Mouse (Mus musculus) myocyte (in vitro differentiated cells): Measurements from ENCODE around the gene Igsf3. TPM values are rescaled to one million over a fixed set of nuclear protein-coding genes. Genes with fewer than 3 reads are reported as not detected.

Experiments
- H3K27me3 ChIP-seq: one replicate; pipeline ENCODE4 v1.6.1; 2011; ENCODE audit not compliant: control insufficient read depth, insufficient read depth, insufficient read length
- H3K36me3 ChIP-seq: one replicate; pipeline ENCODE4 v1.6.1; 2011; ENCODE audit not compliant: control insufficient read depth, insufficient read depth
- H3K4me2 ChIP-seq: one replicate; pipeline ENCODE4 v1.6.1; 2011; ENCODE audit warnings: low read depth, control low read depth
- H3K4me3 ChIP-seq: one replicate; pipeline ENCODE4 v1.5.1; 2011; ENCODE audit warnings: mild to moderate bottlenecking, control low read depth, moderate library complexity
- H3K79me2 ChIP-seq: one replicate; pipeline ENCODE4 v1.6.1; 2011; ENCODE audit not compliant: control insufficient read depth, insufficient read depth
- H3ac ChIP-seq: one replicate; pipeline ENCODE4 v1.6.1; 2011; ENCODE audit not compliant: control insufficient read depth, insufficient read length
- CEBPB ChIP-seq: IDR thresholded peaks from 2 replicates; pipeline ENCODE4 v1.6.1; 2011; ENCODE audit warnings: mild to moderate bottlenecking, moderate library complexity; ENCODE audit not compliant: poor library complexity, insufficient read depth, severe bottlenecking
- E2F4 ChIP-seq: IDR thresholded peaks from one replicate; pipeline ENCODE4 v1.6.1; 2011; ENCODE audit warnings: mild to moderate bottlenecking, control low read depth, moderate library complexity; ENCODE audit not compliant: insufficient read depth
- MAX ChIP-seq: IDR thresholded peaks from one replicate; pipeline ENCODE4 v1.6.1; 2011; ENCODE audit warnings: low read depth, mild to moderate bottlenecking, control low read depth
- MYOD1 ChIP-seq, 3 experiments: IDR thresholded peaks; one replicate each; pipeline ENCODE4 v1.6.1; 2011; ENCODE audit warnings: control low read depth in 2 of 3, low read depth in 2 of 3, mild to moderate bottlenecking in 2 of 3, moderate library complexity in 1 of 3; ENCODE audit not compliant: insufficient read length in 2 of 3, control insufficient read depth in 1 of 3
- MYOG ChIP-seq, 3 experiments: IDR thresholded peaks; one replicate each; pipeline ENCODE4 v1.6.1; 2011; ENCODE audit warnings: control low read depth in 2 of 3, low read depth in 2 of 3, mild to moderate bottlenecking in 2 of 3; ENCODE audit not compliant: insufficient read length in 2 of 3, control insufficient read depth in 1 of 3, insufficient read depth in 1 of 3
- POLR2A ChIP-seq: IDR thresholded peaks from one replicate; pipeline ENCODE4 v1.6.1; 2011; ENCODE audit warnings: low read depth, mild to moderate bottlenecking, control low read depth, moderate library complexity; ENCODE audit not compliant: insufficient read length
- POLR2AphosphoS2 ChIP-seq: IDR thresholded peaks from one replicate; pipeline ENCODE4 v1.6.1; 2011; ENCODE audit warnings: low read depth, control low read depth; ENCODE audit not compliant: insufficient read length
- REST ChIP-seq: IDR thresholded peaks from one replicate; pipeline ENCODE4 v1.6.1; 2011; ENCODE audit warnings: mild to moderate bottlenecking, control low read depth, moderate library complexity; ENCODE audit not compliant: insufficient read depth, insufficient read length
- SRF ChIP-seq: IDR thresholded peaks from one replicate; pipeline ENCODE4 v1.6.1; 2011; ENCODE audit warnings: low read depth; ENCODE audit not compliant: control insufficient read depth, insufficient read length
- TCF12 ChIP-seq: IDR thresholded peaks from one replicate; pipeline ENCODE4 v1.6.1; 2011; ENCODE audit warnings: mild to moderate bottlenecking, control low read depth; ENCODE audit not compliant: poor library complexity, insufficient read depth, severe bottlenecking
- TCF3 ChIP-seq: IDR thresholded peaks from one replicate; pipeline ENCODE4 v1.6.1; 2011; ENCODE audit warnings: low read depth, control low read depth; ENCODE audit not compliant: insufficient read length
- USF1 ChIP-seq: IDR thresholded peaks from one replicate; pipeline ENCODE4 v1.6.1; 2011; ENCODE audit warnings: low read depth, mild to moderate bottlenecking, control low read depth, moderate library complexity
- polyA plus RNA-seq: library from polyadenylated mRNA; unstranded; fragments of >200 nt; fragmentation: generic; extraction: Trizol; gene quantifications from one replicate; pipeline ENCODE4 v1.2.1, GENCODE M21; 2012; ENCODE audit warnings: missing spikeins

Gene Igsf3
- polyA plus RNA-seq, 1 experiment = 8.9 TPM

DNA sequence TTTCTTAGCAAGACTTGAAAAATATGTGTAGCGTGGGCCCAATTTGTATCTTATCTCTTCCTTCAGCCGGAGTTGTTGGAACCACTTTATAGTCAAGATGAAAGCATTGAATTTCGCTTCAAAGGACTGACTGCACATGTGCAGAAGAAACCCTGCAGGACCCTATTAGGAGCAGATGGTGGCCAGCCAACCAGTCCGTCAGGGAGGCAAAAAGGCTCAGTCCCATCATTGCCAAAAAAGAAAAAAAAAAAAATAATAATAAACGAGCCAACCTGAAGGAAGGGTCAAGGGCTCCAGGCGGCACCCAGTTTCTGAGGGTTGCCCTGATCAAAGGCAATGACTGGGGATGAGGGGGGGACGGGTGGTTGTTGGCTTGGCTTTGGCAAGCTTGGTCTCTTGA lies 83.7 kb downstream of the Igsf3 start:
- no peak for TF ChIP-seq SRF
- TF ChIP-seq TCF3 = no peak
- no peak for TF ChIP-seq MAX
- no peak for TF ChIP-seq POLR2AphosphoS2
- TF ChIP-seq MYOG (IDR thresholded peaks at IDR 0.05; ENCODE audit: control insufficient read depth in 1 of 3, insufficient read depth in 1 of 3, insufficient read length in 2 of 3, low read depth in 2 of 3) = no peak
- TF ChIP-seq CEBPB = no peak
- TF ChIP-seq REST = no peak
- no peak for TF ChIP-seq TCF12
- Histone ChIP-seq H3ac (no peak overlapping the region), H3K79me2 (no peaks in the 10 kb centered on the region), H3K36me3 (no peaks in the 10 kb centered on the region), H3K4me2 (no peak overlapping the region), H3K4me3 (no peak overlapping the region), H3K27me3 (no peaks in the 10 kb centered on the region)

DNA sequence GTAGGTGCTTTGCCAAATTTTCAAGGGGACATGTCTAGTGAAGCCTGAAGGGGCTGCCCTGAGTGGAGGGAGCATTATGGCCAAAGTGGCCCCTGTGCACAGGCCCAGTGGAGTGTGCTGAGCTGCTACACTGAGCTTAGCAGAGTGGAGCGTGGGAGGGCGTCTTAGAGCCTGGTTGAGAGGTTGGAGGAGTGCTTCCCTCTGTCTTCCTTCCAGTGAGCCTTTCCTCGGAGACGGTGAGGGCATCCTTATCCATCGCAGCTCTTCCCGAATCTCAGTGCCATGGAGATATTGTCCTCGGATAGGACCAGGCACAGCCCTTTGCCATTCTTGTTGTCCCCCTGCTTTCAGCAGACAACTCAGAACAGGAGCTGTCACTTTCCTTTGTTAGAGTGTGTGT lies 84.2 kb downstream of the Igsf3 start:
- Histone ChIP-seq H3K27me3 (no peaks in the 10 kb centered on the region), H3K79me2 (no peaks in the 10 kb centered on the region), H3ac (no peak overlapping the region), H3K4me2 (no peak overlapping the region), H3K4me3 (no peak overlapping the region), H3K36me3 (no peaks in the 10 kb centered on the region)
- TF ChIP-seq MYOD1 (IDR thresholded peaks at IDR 0.05; ENCODE audit: control insufficient read depth in 1 of 3, insufficient read length in 2 of 3, low read depth in 2 of 3) (no peak), TCF3 (no peak), E2F4 (no peak), POLR2A (no peak), REST (no peak), SRF (no peak), USF1 (no peak), POLR2AphosphoS2 (no peak), MAX (no peak), MYOG (IDR thresholded peaks at IDR 0.05; ENCODE audit: control insufficient read depth in 1 of 3, insufficient read depth in 1 of 3, insufficient read length in 2 of 3, low read depth in 2 of 3) (no peak)

DNA sequence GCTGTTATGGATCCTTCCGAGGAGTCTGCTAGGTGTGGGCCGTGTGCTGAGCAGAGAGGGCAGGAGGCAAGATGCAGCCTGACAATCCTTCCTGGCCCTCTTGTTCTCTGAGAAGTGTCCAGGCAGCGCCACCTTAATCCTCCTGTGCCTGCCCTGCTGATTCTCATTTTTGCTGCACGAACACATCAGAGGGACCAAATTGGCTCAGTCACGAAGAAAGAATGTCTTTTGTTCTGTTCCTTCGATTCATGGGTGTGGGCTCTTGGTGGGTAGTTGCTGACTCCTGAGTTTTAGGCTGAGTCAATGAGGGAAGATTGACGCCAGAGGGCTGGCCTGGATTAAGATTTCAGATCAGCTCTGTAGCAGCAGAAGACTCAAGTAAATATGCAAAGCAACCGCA lies 84.9 kb downstream of the Igsf3 start:
- TF ChIP-seq POLR2AphosphoS2 = no peak
- no peak for TF ChIP-seq TCF12
- no peak for TF ChIP-seq TCF3
- no peak for TF ChIP-seq POLR2A
- TF ChIP-seq CEBPB = no peak
- TF ChIP-seq SRF = no peak
- no peak for TF ChIP-seq MYOD1 (IDR thresholded peaks at IDR 0.05; ENCODE audit: control insufficient read depth in 1 of 3, insufficient read length in 2 of 3, low read depth in 2 of 3)
- TF ChIP-seq REST = no peak
- no peak for TF ChIP-seq USF1
- no peak for TF ChIP-seq E2F4
- TF ChIP-seq MYOG (IDR thresholded peaks at IDR 0.05; ENCODE audit: control insufficient read depth in 1 of 3, insufficient read depth in 1 of 3, insufficient read length in 2 of 3, low read depth in 2 of 3) = no peak
- no peak for TF ChIP-seq MAX
- no peaks in the 10 kb centered on the region for H3K36me3 ChIP-seq
- H3ac ChIP-seq = no peak overlapping the region
- no peak overlapping the region for H3K4me3 ChIP-seq
- H3K4me2 ChIP-seq = no peak overlapping the region
- H3K27me3 ChIP-seq = no peaks in the 10 kb centered on the region
- no peaks in the 10 kb centered on the region for H3K79me2 ChIP-seq

GRCm38 (mm10) chr3:101462294-101462693 lies 85.4 kb downstream of the Igsf3 start:
- no peak overlapping the region for H3K4me3 ChIP-seq
- no peak overlapping the region for H3K4me2 ChIP-seq
- no peaks in the 10 kb centered on the region for H3K36me3 ChIP-seq
- H3K27me3 ChIP-seq = no peaks in the 10 kb centered on the region
- TF ChIP-seq MYOD1 (IDR thresholded peaks at IDR 0.05; ENCODE audit: control insufficient read depth in 1 of 3, insufficient read length in 2 of 3, low read depth in 2 of 3) (no peak), MYOG (IDR thresholded peaks at IDR 0.05; ENCODE audit: control insufficient read depth in 1 of 3, insufficient read depth in 1 of 3, insufficient read length in 2 of 3, low read depth in 2 of 3) (no peak), MAX (no peak), POLR2AphosphoS2 (no peak), SRF (no peak), USF1 (no peak), TCF12 (no peak), CEBPB (no peak), TCF3 (no peak), REST (no peak), E2F4 (no peak), POLR2A (no peak)
- H3K79me2 ChIP-seq = no peaks in the 10 kb centered on the region
- no peak overlapping the region for H3ac ChIP-seq

DNA sequence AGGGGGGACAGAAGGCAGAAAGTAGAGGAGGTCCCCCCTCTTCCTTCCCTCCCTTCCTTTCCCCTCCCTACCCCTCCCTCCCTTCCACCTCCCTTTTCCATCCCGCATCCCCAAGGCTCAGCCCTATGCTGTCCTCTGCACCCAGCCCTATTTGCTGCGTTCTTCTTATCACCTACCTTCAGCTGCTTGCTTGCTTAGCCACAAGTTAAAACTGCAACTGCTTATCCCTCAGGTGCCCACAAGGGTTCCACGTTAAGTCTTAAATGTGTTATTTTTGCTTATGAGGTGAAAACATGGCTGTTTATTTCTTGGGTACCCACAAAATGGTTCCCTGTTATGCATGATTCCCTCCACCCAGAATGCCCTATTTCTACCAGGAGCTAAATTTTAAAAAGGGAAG lies 86.6 kb downstream of the Igsf3 start:
- no peak overlapping the region for H3ac ChIP-seq
- H3K36me3 ChIP-seq = no peaks in the 10 kb centered on the region
- H3K4me3 ChIP-seq = no peak overlapping the region
- H3K4me2 ChIP-seq = no peak overlapping the region
- H3K27me3 ChIP-seq = peaks cover 5% of the 10 kb centered on the region
- H3K79me2 ChIP-seq = no peaks in the 10 kb centered on the region
- TF ChIP-seq MYOD1 (IDR thresholded peaks at IDR 0.05; ENCODE audit: control insufficient read depth in 1 of 3, insufficient read length in 2 of 3, low read depth in 2 of 3) (no peak), TCF3 (no peak), USF1 (no peak), CEBPB (no peak), SRF (no peak), MAX (no peak), POLR2A (no peak), TCF12 (no peak), POLR2AphosphoS2 (no peak), REST (no peak), E2F4 (no peak), MYOG (IDR thresholded peaks at IDR 0.05; ENCODE audit: control insufficient read depth in 1 of 3, insufficient read depth in 1 of 3, insufficient read length in 2 of 3, low read depth in 2 of 3) (no peak)
